Mouse (Mus musculus): ENCODE results near the gene Tecr.

Tecr gene

GRCm38 (mm10) chr8:83569165-83569564, 38.6 kb downstream of the Tecr start:
- no peak for DNase-seq (ENCODE audit: low read depth, low spot score)
- H3K36me3 ChIP-seq (ENCODE audit: control insufficient read depth, insufficient read depth, low read length, poor library complexity, severe bottlenecking), result peaks cover 2% of the 10 kb centered on the region
- H3K27me3 ChIP-seq (ENCODE audit: control insufficient read depth, insufficient read depth, low read length, poor library complexity, severe bottlenecking), result no peaks in the 10 kb centered on the region

DNA sequence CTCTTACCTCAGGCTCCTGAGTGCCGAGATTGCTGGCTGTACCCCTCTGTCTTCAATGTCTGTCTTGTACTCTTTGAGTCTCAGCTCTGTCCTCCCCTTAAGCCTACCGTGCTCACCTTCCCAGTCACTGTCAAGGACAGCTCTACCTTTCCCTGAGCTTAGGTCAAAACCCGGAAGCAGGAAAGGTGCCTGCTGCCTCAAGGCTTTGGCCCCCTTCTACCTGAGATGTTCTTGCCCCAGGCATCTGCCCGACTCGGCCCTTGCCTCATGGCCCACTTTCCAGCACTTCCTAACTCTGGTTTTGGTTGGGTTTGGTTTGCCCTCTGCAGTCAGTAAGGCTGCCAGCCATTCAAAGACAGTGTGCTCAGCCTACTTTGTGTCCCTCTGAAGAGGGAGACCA, 39.0 kb downstream of the Tecr start:
- H3K36me3 ChIP-seq (ENCODE audit: control insufficient read depth, insufficient read depth, low read length, poor library complexity, severe bottlenecking), result peaks cover 2% of the 10 kb centered on the region
- no peaks in the 10 kb centered on the region for H3K27me3 ChIP-seq (ENCODE audit: control insufficient read depth, insufficient read depth, low read length, poor library complexity, severe bottlenecking)
- no peak for DNase-seq (ENCODE audit: low read depth, low spot score)

DNA sequence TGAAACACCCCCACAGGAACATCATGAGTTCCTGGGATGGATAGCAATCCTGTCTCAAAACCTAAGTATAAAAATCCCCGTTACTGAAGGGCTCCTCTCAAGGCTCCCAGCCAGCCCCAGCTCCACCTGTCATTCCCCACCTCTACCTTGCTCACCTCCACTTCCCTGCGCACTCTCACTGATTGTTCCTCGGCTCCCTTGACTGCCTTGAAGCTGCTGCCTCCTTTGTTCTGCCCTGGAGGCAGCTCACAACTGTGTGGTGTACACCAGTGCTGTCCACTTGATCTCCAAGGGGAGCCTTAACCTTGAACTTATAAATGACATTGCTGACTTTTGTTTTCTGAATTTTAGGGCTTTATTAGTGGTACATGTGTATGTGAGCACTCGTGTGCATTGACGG, 39.6 kb downstream of the Tecr start:
- H3K36me3 ChIP-seq (ENCODE audit: control insufficient read depth, insufficient read depth, low read length, poor library complexity, severe bottlenecking), result peaks cover 2% of the 10 kb centered on the region
- H3K27me3 ChIP-seq (ENCODE audit: control insufficient read depth, insufficient read depth, low read length, poor library complexity, severe bottlenecking), result no peaks in the 10 kb centered on the region
- no peak for DNase-seq (ENCODE audit: low read depth, low spot score)

GRCm38 (mm10) chr8:83567668-83568067, 40.1 kb downstream of the Tecr start:
- no peak for DNase-seq (ENCODE audit: low read depth, low spot score)
- Histone ChIP-seq H3K36me3 (ENCODE audit: control insufficient read depth, insufficient read depth, low read length, poor library complexity, severe bottlenecking) (peaks cover 2% of the 10 kb centered on the region), H3K27me3 (ENCODE audit: control insufficient read depth, insufficient read depth, low read length, poor library complexity, severe bottlenecking) (no peaks in the 10 kb centered on the region)

- peaks cover 2% of the 10 kb centered on the region for H3K36me3 ChIP-seq (ENCODE audit: control insufficient read depth, insufficient read depth, low read length, poor library complexity, severe bottlenecking)
- DNase-seq (ENCODE audit: low read depth, low spot score), result peak; percentile 95
- H3K27me3 ChIP-seq (ENCODE audit: control insufficient read depth, insufficient read depth, low read length, poor library complexity, severe bottlenecking), result no peaks in the 10 kb centered on the region
These were observed 41.0 kb downstream of the Tecr start, which contains the start of gene Ndufb7 for GRCm38 (mm10) chr8:83566469-83567395. Gene Ndufb7, plus strand, starts transcription at chr8:83566671.

- DNase-seq (ENCODE audit: low read depth, low spot score), result peak; percentile 57
- Histone ChIP-seq H3K36me3 (ENCODE audit: control insufficient read depth, insufficient read depth, low read length, poor library complexity, severe bottlenecking) (no peaks in the 10 kb centered on the region; the same call in 1 of the 2 replicates), H3K27me3 (ENCODE audit: control insufficient read depth, insufficient read depth, low read length, poor library complexity, severe bottlenecking) (no peaks in the 10 kb centered on the region)
These were observed 41.9 kb downstream of the Tecr start for GRCm38 (mm10) chr8:83565731-83566375.

DNA sequence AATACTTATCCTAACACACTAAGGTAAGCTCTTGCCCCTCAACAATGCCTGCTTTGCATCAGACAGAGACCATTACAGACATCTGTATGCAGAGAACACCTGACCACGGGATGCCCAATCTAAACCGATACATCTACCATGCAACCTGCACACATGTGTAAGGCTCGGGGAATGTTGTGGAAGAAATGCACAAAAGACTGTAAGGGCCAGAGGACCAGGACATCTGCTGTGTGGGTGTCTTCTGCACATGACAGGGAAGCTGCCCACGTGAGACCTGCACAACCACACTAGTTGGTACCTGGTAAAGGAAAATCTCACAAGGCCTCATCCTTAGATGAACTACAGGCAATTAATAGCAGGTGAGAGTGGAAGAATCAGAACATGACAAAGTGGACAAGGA, 44.5 kb downstream of the Tecr start:
- no peak for DNase-seq (ENCODE audit: low read depth, low spot score)

GRCm38 (mm10) chr8:83562669-83563068, 45.1 kb downstream of the Tecr start:
- no peaks in the 10 kb centered on the region for H3K36me3 ChIP-seq (ENCODE audit: control insufficient read depth, insufficient read depth, low read length, poor library complexity, severe bottlenecking)

More for the DNA sequence above, 44.5 kb downstream of the Tecr start:
- Histone ChIP-seq H3K36me3 (ENCODE audit: control insufficient read depth, insufficient read depth, low read length, poor library complexity, severe bottlenecking) (no peaks in the 10 kb centered on the region; the same call in 1 of the 2 replicates), H3K27me3 (ENCODE audit: control insufficient read depth, insufficient read depth, low read length, poor library complexity, severe bottlenecking) (no peaks in the 10 kb centered on the region)

GRCm38 (mm10) chr8:83535736-83536135, 72.0 kb downstream of the Tecr start, which contains the start of gene Olfr370:
Gene Olfr370, plus strand, starts transcription at chr8:83535780.
- H3K36me3 ChIP-seq (ENCODE audit: control insufficient read depth, insufficient read depth, low read length, poor library complexity, severe bottlenecking), result no peaks in the 10 kb centered on the region
- H3K27me3 ChIP-seq (ENCODE audit: control insufficient read depth, insufficient read depth, low read length, poor library complexity, severe bottlenecking), result no peaks in the 10 kb centered on the region; the same call in 1 of the 2 replicates
- DNase-seq (ENCODE audit: low read depth, low spot score), result no peak

More at GRCm38 (mm10) chr8:83562669-83563068, 45.1 kb downstream of the Tecr start:
- no peak for DNase-seq (ENCODE audit: low read depth, low spot score)
- H3K27me3 ChIP-seq (ENCODE audit: control insufficient read depth, insufficient read depth, low read length, poor library complexity, severe bottlenecking), result no peaks in the 10 kb centered on the region

- Histone ChIP-seq H3K27me3 (ENCODE audit: control insufficient read depth, insufficient read depth, low read length, poor library complexity, severe bottlenecking) (no peaks in the 10 kb centered on the region; the same call in 1 of the 2 replicates), H3K36me3 (ENCODE audit: control insufficient read depth, insufficient read depth, low read length, poor library complexity, severe bottlenecking) (no peaks in the 10 kb centered on the region)
- DNase-seq (ENCODE audit: low read depth, low spot score), result no peak
These were observed 73.0 kb downstream of the Tecr start for GRCm38 (mm10) chr8:83534802-83535201.
